ENCODE assay signal across 10 mouse cellular contexts in the genomic region with DNA sequence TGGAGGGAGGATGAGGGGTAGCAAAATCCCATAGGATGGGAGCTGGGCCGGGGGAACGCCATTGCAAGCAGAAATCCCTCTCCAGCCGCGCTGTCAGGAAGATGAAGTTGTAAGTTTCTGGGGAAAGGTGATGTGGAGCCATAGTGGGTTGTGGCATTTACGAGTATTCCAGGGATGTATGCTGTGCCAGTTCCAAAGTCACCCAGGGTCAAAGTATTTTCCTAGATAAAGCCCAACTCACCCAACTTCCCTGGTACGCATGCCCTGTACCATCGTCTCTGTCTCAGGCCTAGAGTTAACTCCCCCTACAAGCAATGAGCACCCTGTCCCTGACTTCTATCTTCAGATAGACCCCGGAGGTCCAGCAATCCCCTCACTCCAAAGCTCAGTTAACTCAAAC. TPM values are rescaled to one million over a fixed set of nuclear protein-coding genes. Genes with fewer than 3 reads are reported as not detected.
DNase-seq lines count a peak whose midpoint lies in the region; ATAC-seq lines count a peak whose summit lies in the region.
"Had no signal": no experiment of that assay in that cellular context is flagged by ENCODE, and none has a peak within 500 bp of the region (broad histone marks: within the 10 kb centered on the region; RNA-seq: fewer than 3 reads in every experiment).

No protein-coding gene starts in this region.

- no peak overlapping the region for H3K27ac ChIP-seq in kidney, embryonic 16.5 days (ENCODE audit: low read length)
- no peak overlapping the region for H3K27ac ChIP-seq in embryonic facial prominence, embryonic 14.5 days (replicated peaks; ENCODE audit: low read depth, low read length)
- H3K27ac ChIP-seq in liver, embryonic 12.5 days = no peak overlapping the region
- H3K27ac ChIP-seq: forebrain, embryonic 12.5 days; layer of hippocampus, adult 2 months had no signal

- peak overlapping the region; percentile 54 for H3K4me2 ChIP-seq in kidney, embryonic 16.5 days (replicated peaks; ENCODE audit: low read depth, low read length)
- peak overlapping the region; percentile 49 for H3K4me2 ChIP-seq in embryonic facial prominence, embryonic 14.5 days (ENCODE audit: low read depth, low read length)
- peak overlapping the region; percentile 74 for H3K4me2 ChIP-seq in liver, embryonic 12.5 days

- H3K36me3 ChIP-seq in erythroblast, embryonic 14.5 days (ENCODE audit: control insufficient read depth) = peaks cover 40% of the 10 kb centered on the region
- H3K36me3 ChIP-seq in kidney, embryonic 16.5 days (ENCODE audit: insufficient read depth, low read length) = peaks cover 29% of the 10 kb centered on the region
- H3K36me3 ChIP-seq in embryonic facial prominence, embryonic 14.5 days (ENCODE audit: control insufficient read depth, insufficient read depth, low read length) = peaks cover 38% of the 10 kb centered on the region
- H3K36me3 ChIP-seq in liver, embryonic 12.5 days = peaks cover 42% of the 10 kb centered on the region

- peak overlapping the region; percentile 39 for H3K4me3 ChIP-seq in erythroblast, embryonic 14.5 days (replicated peaks)
- H3K4me3 ChIP-seq in kidney, embryonic 16.5 days (ENCODE audit: low read length) = peak overlapping the region; percentile 33
- H3K4me3 ChIP-seq in embryonic facial prominence, embryonic 14.5 days (ENCODE audit: low read depth, low read length) = peak overlapping the region; percentile 19; the same call in 1 of the 2 replicates
- H3K4me3 ChIP-seq in liver, embryonic 12.5 days = peak overlapping the region; percentile 40
- H3K4me3 ChIP-seq: forebrain, embryonic 12.5 days; layer of hippocampus, adult 2 months had no signal

- no peak for ATAC-seq in erythroblast, adult 5-6 weeks (replicated peaks; ENCODE audit: low FRiP score, poor library complexity, severe bottlenecking)
- ATAC-seq in kidney, embryonic 16.5 days (ENCODE audit: low FRiP score, low TSS enrichment) = no peak
- ATAC-seq in embryonic facial prominence, embryonic 14.5 days (ENCODE audit: low read depth) = no peak
- no peak; the same call in 1 of the 2 replicates for ATAC-seq in liver, embryonic 12.5 days

- 65% methylated on average over 8 of the region's 8 CpGs for WGBS in kidney, embryonic 16.5 days
- WGBS in embryonic facial prominence, embryonic 14.5 days = 66% methylated on average over 8 of the region's 8 CpGs
- 60% methylated on average over 8 of the region's 8 CpGs for WGBS in liver, embryonic 12.5 days (ENCODE audit: insufficient replicate concordance)

- no peaks in the 10 kb centered on the region for H3K9me3 ChIP-seq in erythroblast, embryonic 14.5 days (ENCODE audit: control insufficient read depth, low read length)
- no peaks in the 10 kb centered on the region for H3K9me3 ChIP-seq in kidney, embryonic 16.5 days (ENCODE audit: low read length)
- no peaks in the 10 kb centered on the region for H3K9me3 ChIP-seq in embryonic facial prominence, embryonic 14.5 days (ENCODE audit: control insufficient read depth, low read length)
- no peaks in the 10 kb centered on the region for H3K9me3 ChIP-seq in liver, embryonic 12.5 days (replicated peaks)
- H3K9me3 ChIP-seq: forebrain, embryonic 12.5 days had no signal

- peaks cover 13% of the 10 kb centered on the region for H3K4me1 ChIP-seq in erythroblast, embryonic 14.5 days (ENCODE audit: control insufficient read depth)
- H3K4me1 ChIP-seq in kidney, embryonic 16.5 days (ENCODE audit: insufficient read depth, low read length) = peaks cover 9% of the 10 kb centered on the region
- H3K4me1 ChIP-seq in embryonic facial prominence, embryonic 14.5 days (ENCODE audit: control insufficient read depth, insufficient read depth, low read length) = no peaks in the 10 kb centered on the region
- peaks cover 19% of the 10 kb centered on the region for H3K4me1 ChIP-seq in liver, embryonic 12.5 days

- DNase-seq in kidney, postnatal 10 days = no peak
- no peak for DNase-seq in embryonic facial prominence, embryonic 14.5 days (ENCODE audit: low spot score)
- DNase-seq in embryo, embryonic 10 days (ENCODE audit: low spot score) = no peak
- DNase-seq in right cerebral cortex, adult 2 months (ENCODE audit: low spot score in 2 of 2) = no peak

- H3K9ac ChIP-seq in kidney, embryonic 16.5 days (replicated peaks; ENCODE audit: low read length) = peak overlapping the region; percentile 42; the same call in 1 of the 2 replicates
- H3K9ac ChIP-seq in embryonic facial prominence, embryonic 14.5 days (ENCODE audit: low read depth, low read length) = 0 out of 2 replicates have a peak overlapping the region, but pooled peaks have one; percentile 25
- H3K9ac ChIP-seq in liver, embryonic 12.5 days = peak overlapping the region; percentile 51
- H3K9ac ChIP-seq: forebrain, embryonic 12.5 days had no signal

- H3K27me3 ChIP-seq in erythroblast, embryonic 14.5 days (ENCODE audit: control insufficient read depth) = 0 out of 2 replicates have a peak, but pooled peaks cover 2% of the 10 kb centered on the region
- H3K27me3 ChIP-seq in kidney, embryonic 16.5 days (ENCODE audit: insufficient read depth, low read length) = no peaks in the 10 kb centered on the region
- H3K27me3 ChIP-seq in embryonic facial prominence, embryonic 14.5 days (replicated peaks; ENCODE audit: control insufficient read depth, insufficient read depth, low read length) = no peaks in the 10 kb centered on the region
- H3K27me3 ChIP-seq in liver, embryonic 12.5 days (replicated peaks) = 0 out of 2 replicates have a peak, but pooled peaks cover 9% of the 10 kb centered on the region

RNA-seq across cellular contexts. Expression of a gene that starts 0.4 kb away (rescaled TPM):
- polyA plus RNA-seq in erythroblast, embryonic 14.5 days (2012) = 0.03 TPM in 1 of 2 replicates, not detected in the other
- total RNA-seq in erythroblast, adult 5-6 weeks (2015; ENCODE audit: low replicate concordance) = 2.3 TPM in 1 of 2 replicates, not detected in the other
- total RNA-seq in erythroblast, adult 5-6 weeks (2017; ENCODE audit: low replicate concordance) = 2.9 TPM in 1 of 2 replicates, not detected in the other
- 0.94 and 1.3 TPM in 2 replicates for polyA plus RNA-seq in kidney, embryonic 16.5 days (2015; fragmentation: Nextera tagmentation; extraction: Ambion mirVana)
- 0.47 and 1.1 TPM in 2 replicates for polyA plus RNA-seq in embryonic facial prominence, embryonic 14.5 days (2014; fragmentation: Nextera tagmentation; extraction: Ambion mirVana)
- polyA plus RNA-seq in liver, embryonic 12.5 days (2016; fragmentation: Nextera tagmentation; extraction: Ambion mirVana) = 0.68 and 0.74 TPM in 2 replicates

RNA-seq across cellular contexts. Expression of a gene that starts 10.1 kb away (rescaled TPM):
- not detected in 2 replicates for polyA plus RNA-seq in erythroblast, embryonic 14.5 days (2012)
- total RNA-seq in erythroblast, adult 5-6 weeks (2015; ENCODE audit: low replicate concordance) = not detected in 2 replicates
- total RNA-seq in erythroblast, adult 5-6 weeks (2017; ENCODE audit: low replicate concordance) = not detected in 2 replicates
- polyA plus RNA-seq in kidney, embryonic 16.5 days (2015; fragmentation: Nextera tagmentation; extraction: Ambion mirVana) = not detected in 2 replicates
- polyA plus RNA-seq in embryonic facial prominence, embryonic 14.5 days (2014; fragmentation: Nextera tagmentation; extraction: Ambion mirVana) = 0.34 and 0.53 TPM in 2 replicates
- polyA plus RNA-seq in liver, embryonic 12.5 days (2016; fragmentation: Nextera tagmentation; extraction: Ambion mirVana) = 0.12 and 0.26 TPM in 2 replicates

RNA-seq across cellular contexts. Expression of a gene that starts 30.5 kb away (rescaled TPM):
- 4.0 TPM in 2 replicates for polyA plus RNA-seq in erythroblast, embryonic 14.5 days (2012)
- 8.2 and 10.6 TPM in 2 replicates for total RNA-seq in erythroblast, adult 5-6 weeks (2015; ENCODE audit: low replicate concordance)
- 15.6 and 22.6 TPM in 2 replicates for total RNA-seq in erythroblast, adult 5-6 weeks (2017; ENCODE audit: low replicate concordance)
- polyA plus RNA-seq in kidney, embryonic 16.5 days (2015; fragmentation: Nextera tagmentation; extraction: Ambion mirVana) = 50.7 and 51.6 TPM in 2 replicates
- polyA plus RNA-seq in embryonic facial prominence, embryonic 14.5 days (2014; fragmentation: Nextera tagmentation; extraction: Ambion mirVana) = 25.1 and 33.5 TPM in 2 replicates
- polyA plus RNA-seq in liver, embryonic 12.5 days (2016; fragmentation: Nextera tagmentation; extraction: Ambion mirVana) = 25.1 and 26.2 TPM in 2 replicates

RNA-seq across cellular contexts. Expression of a gene that starts 30.6 kb away (rescaled TPM):
- 1.5 TPM in 2 replicates for polyA plus RNA-seq in erythroblast, embryonic 14.5 days (2012)
- 24.0 and 33.9 TPM in 2 replicates for total RNA-seq in erythroblast, adult 5-6 weeks (2015; ENCODE audit: low replicate concordance)
- total RNA-seq in erythroblast, adult 5-6 weeks (2017; ENCODE audit: low replicate concordance) = 47.4 and 49.5 TPM in 2 replicates
- 54.3 and 62.4 TPM in 2 replicates for polyA plus RNA-seq in kidney, embryonic 16.5 days (2015; fragmentation: Nextera tagmentation; extraction: Ambion mirVana)
- 45.8 and 49.1 TPM in 2 replicates for polyA plus RNA-seq in embryonic facial prominence, embryonic 14.5 days (2014; fragmentation: Nextera tagmentation; extraction: Ambion mirVana)
- polyA plus RNA-seq in liver, embryonic 12.5 days (2016; fragmentation: Nextera tagmentation; extraction: Ambion mirVana) = 35.4 and 36.2 TPM in 2 replicates

RNA-seq across cellular contexts. Expression of a gene that starts 47.6 kb away (rescaled TPM):
- not detected in 2 replicates for polyA plus RNA-seq in erythroblast, embryonic 14.5 days (2012)
- not detected in 2 replicates for total RNA-seq in erythroblast, adult 5-6 weeks (2015; ENCODE audit: low replicate concordance)
- not detected in 2 replicates for total RNA-seq in erythroblast, adult 5-6 weeks (2017; ENCODE audit: low replicate concordance)
- 0.10 and 0.31 TPM in 2 replicates for polyA plus RNA-seq in kidney, embryonic 16.5 days (2015; fragmentation: Nextera tagmentation; extraction: Ambion mirVana)
- polyA plus RNA-seq in embryonic facial prominence, embryonic 14.5 days (2014; fragmentation: Nextera tagmentation; extraction: Ambion mirVana) = 1.1 and 1.2 TPM in 2 replicates
- polyA plus RNA-seq in liver, embryonic 12.5 days (2016; fragmentation: Nextera tagmentation; extraction: Ambion mirVana) = not detected in 2 replicates
